Mouse (Mus musculus): ENCODE measurements around the gene Gm853. TPM values are rescaled to one million over a fixed set of nuclear protein-coding genes. Genes with fewer than 3 reads are reported as not detected.

Gene Gm853
- polyA plus RNA-seq (2012; rRNA removed): 0.32 and 0.62 TPM in 2 replicates

DNA sequence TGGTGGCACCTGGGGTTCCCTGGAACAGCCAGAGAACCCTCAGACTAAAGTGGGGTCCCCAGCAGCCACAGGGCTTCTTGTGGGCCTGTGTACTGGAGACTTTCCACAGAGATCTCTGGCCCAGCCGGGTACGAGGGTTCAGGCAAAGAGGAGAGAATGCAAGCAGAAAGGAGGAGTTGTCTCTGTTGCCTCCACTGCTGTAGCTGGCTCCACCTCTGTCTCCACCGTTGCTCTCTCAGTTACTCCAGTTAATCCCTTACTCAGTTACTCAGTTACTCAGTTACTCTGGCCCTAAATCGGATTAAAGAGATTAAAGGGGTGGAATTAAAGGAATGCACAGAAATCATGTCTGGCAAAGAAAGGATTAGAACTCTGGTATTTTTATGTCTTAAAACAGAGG, at the start of gene Gm853:
TSS of gene Gm853 (minus strand) at position 223 of the 400 bp plus-strand sequence.
- TF ChIP-seq CTCF (IDR thresholded peaks at IDR 0.05; ENCODE audit: borderline replicate concordance, extremely low read depth, insufficient read depth, insufficient read length) (no peak), POLR2A (IDR thresholded peaks at IDR 0.05; ENCODE audit: borderline replicate concordance, extremely low read depth, insufficient read depth, insufficient read length, poor library complexity, severe bottlenecking) (no peak)
- DNase-seq (ENCODE audit: low read depth): no peak

GRCm38 (mm10) chr4:130270611-130271347, 48.6 kb upstream of the Gm853 start:
- no peak for DNase-seq (ENCODE audit: low read depth)
- no peak for TF ChIP-seq CTCF (IDR thresholded peaks at IDR 0.05; ENCODE audit: borderline replicate concordance, extremely low read depth, insufficient read depth, insufficient read length)
- no peak for TF ChIP-seq POLR2A (IDR thresholded peaks at IDR 0.05; ENCODE audit: borderline replicate concordance, extremely low read depth, insufficient read depth, insufficient read length, poor library complexity, severe bottlenecking)

DNA sequence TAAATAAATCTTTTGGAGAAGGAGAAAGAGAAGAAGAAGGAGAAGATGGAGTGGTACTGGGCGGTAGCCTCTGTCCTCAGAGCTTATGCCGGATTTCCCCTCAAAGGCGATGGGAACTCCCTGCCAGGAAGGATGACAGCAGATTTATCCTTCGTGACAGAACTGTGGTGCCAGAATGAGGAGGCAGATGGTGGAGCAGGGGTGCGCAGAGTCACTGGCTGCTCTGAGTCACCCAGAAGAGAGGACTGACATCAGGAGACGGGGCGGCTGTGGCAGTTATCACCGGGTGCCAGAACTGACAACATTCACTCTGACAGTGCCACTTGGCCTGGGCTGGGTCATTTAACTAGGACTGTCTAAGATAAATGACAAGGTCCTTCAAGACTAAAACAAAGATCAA, 47.9 kb upstream of the Gm853 start:
- peak; percentile 71 for DNase-seq (ENCODE audit: low read depth)
- no peak for TF ChIP-seq CTCF (IDR thresholded peaks at IDR 0.05; ENCODE audit: borderline replicate concordance, extremely low read depth, insufficient read depth, insufficient read length)
- no peak for TF ChIP-seq POLR2A (IDR thresholded peaks at IDR 0.05; ENCODE audit: borderline replicate concordance, extremely low read depth, insufficient read depth, insufficient read length, poor library complexity, severe bottlenecking)

- TF ChIP-seq POLR2A (IDR thresholded peaks at IDR 0.05; ENCODE audit: borderline replicate concordance, extremely low read depth, insufficient read depth, insufficient read length, poor library complexity, severe bottlenecking): no peak
- no peak for TF ChIP-seq CTCF (IDR thresholded peaks at IDR 0.05; ENCODE audit: borderline replicate concordance, extremely low read depth, insufficient read depth, insufficient read length)
- no peak for DNase-seq (ENCODE audit: low read depth)
Measured at GRCm38 (mm10) chr4:130268736-130269135, 46.5 kb upstream of the Gm853 start.

DNA sequence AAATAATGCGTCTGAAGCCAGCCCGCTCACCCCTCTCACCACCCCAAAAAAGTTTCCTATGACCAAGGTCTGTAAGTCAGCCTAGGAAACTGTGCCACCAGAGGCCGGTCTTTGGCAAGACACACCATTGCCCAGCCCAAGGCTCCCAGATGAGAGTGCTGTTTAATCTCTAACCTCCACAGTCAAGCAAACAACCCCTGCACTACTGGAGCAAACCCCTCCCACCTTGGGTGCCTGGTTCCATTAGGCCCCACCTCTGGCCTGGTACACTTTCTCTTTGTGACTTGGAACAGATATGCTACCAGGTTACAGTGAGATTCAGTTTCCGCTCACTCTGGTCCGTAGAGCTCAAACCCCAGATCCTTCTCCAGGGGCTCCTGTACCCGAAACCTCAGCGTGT, 44.9 kb upstream of the Gm853 start:
- TF ChIP-seq POLR2A (IDR thresholded peaks at IDR 0.05; ENCODE audit: borderline replicate concordance, extremely low read depth, insufficient read depth, insufficient read length, poor library complexity, severe bottlenecking): no peak
- TF ChIP-seq CTCF (IDR thresholded peaks at IDR 0.05; ENCODE audit: borderline replicate concordance, extremely low read depth, insufficient read depth, insufficient read length): no peak
- DNase-seq (ENCODE audit: low read depth): no peak

DNA sequence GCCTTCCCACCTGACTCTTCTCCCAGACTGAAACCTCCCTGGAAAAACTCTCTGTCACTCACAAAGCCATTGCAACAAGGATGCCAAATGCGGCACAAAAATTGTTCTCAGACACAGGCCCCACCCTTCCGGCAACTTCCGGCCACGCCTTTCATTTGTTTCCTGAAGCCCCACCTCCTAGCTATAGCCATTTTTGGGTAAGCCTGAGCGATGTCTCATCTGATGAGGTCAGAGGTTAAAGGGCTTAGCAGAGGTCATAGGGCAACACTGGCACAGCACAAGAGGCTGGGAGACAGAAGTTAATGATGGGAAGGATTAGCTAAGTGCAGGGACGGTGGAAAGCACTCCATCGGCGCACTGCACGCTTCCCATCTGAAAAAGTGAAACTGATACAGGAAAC, 44.4 kb upstream of the Gm853 start:
- TF ChIP-seq POLR2A (IDR thresholded peaks at IDR 0.05; ENCODE audit: borderline replicate concordance, extremely low read depth, insufficient read depth, insufficient read length, poor library complexity, severe bottlenecking) (no peak), CTCF (IDR thresholded peaks at IDR 0.05; ENCODE audit: borderline replicate concordance, extremely low read depth, insufficient read depth, insufficient read length) (no peak)
- DNase-seq (ENCODE audit: low read depth): no peak

GRCm38 (mm10) chr4:130264698-130265349, 42.6 kb upstream of the Gm853 start:
- peak; percentile 63 for DNase-seq (ENCODE audit: low read depth)
- TF ChIP-seq CTCF (IDR thresholded peaks at IDR 0.05; ENCODE audit: borderline replicate concordance, extremely low read depth, insufficient read depth, insufficient read length): peak; percentile 81
- TF ChIP-seq POLR2A (IDR thresholded peaks at IDR 0.05; ENCODE audit: borderline replicate concordance, extremely low read depth, insufficient read depth, insufficient read length, poor library complexity, severe bottlenecking): no peak

GRCm38 (mm10) chr4:130264131-130264530, 41.9 kb upstream of the Gm853 start:
- no peak for DNase-seq (ENCODE audit: low read depth)
- TF ChIP-seq POLR2A (IDR thresholded peaks at IDR 0.05; ENCODE audit: borderline replicate concordance, extremely low read depth, insufficient read depth, insufficient read length, poor library complexity, severe bottlenecking) (no peak), CTCF (IDR thresholded peaks at IDR 0.05; ENCODE audit: borderline replicate concordance, extremely low read depth, insufficient read depth, insufficient read length) (no peak)

- TF ChIP-seq POLR2A (IDR thresholded peaks at IDR 0.05; ENCODE audit: borderline replicate concordance, extremely low read depth, insufficient read depth, insufficient read length, poor library complexity, severe bottlenecking): no peak
- peak; percentile 43; the same call in 1 of the 2 replicates for TF ChIP-seq CTCF (IDR thresholded peaks at IDR 0.05; ENCODE audit: borderline replicate concordance, extremely low read depth, insufficient read depth, insufficient read length)
- DNase-seq (ENCODE audit: low read depth): no peak
Measured at GRCm38 (mm10) chr4:130260406-130260805, 38.2 kb upstream of the Gm853 start.

GRCm38 (mm10) chr4:130252441-130253157, 30.4 kb upstream of the Gm853 start:
- TF ChIP-seq POLR2A (IDR thresholded peaks at IDR 0.05; ENCODE audit: borderline replicate concordance, extremely low read depth, insufficient read depth, insufficient read length, poor library complexity, severe bottlenecking): no peak
- no peak for TF ChIP-seq CTCF (IDR thresholded peaks at IDR 0.05; ENCODE audit: borderline replicate concordance, extremely low read depth, insufficient read depth, insufficient read length)

GRCm38 (mm10) chr4:130251763-130252162, 29.6 kb upstream of the Gm853 start:
- DNase-seq (ENCODE audit: low read depth): no peak
- TF ChIP-seq CTCF (IDR thresholded peaks at IDR 0.05; ENCODE audit: borderline replicate concordance, extremely low read depth, insufficient read depth, insufficient read length): no peak
- no peak for TF ChIP-seq POLR2A (IDR thresholded peaks at IDR 0.05; ENCODE audit: borderline replicate concordance, extremely low read depth, insufficient read depth, insufficient read length, poor library complexity, severe bottlenecking)

More at GRCm38 (mm10) chr4:130252441-130253157, 30.4 kb upstream of the Gm853 start:
- DNase-seq (ENCODE audit: low read depth): no peak

Data from brain, embryonic 14.5 days (tissue).